Mouse (Mus musculus) limb, embryonic 11.5 days (tissue): ENCODE measurements at regions not wholly inside any gene's neighbourhood (a gene's known extent, or its start where the extent isn't known, plus 50 kb on each side); places are given as distances from the start of the nearest gene placed in this dataset.

Experiments
- ATAC-seq: fragments of 200-750 bp; cut with Nextera tagmentation; 2 replicates; pipeline ENCODE4 v1.8.0; 2017; ENCODE audit warnings: low read depth; ENCODE audit not compliant: insufficient number of reproducible peaks, low FRiP score, low TSS enrichment
- DNase-seq: peaks from one replicate; pipeline ENCODE4 v3.0.0-alpha.2; 2015; ENCODE audit warnings: low spot score
- H3K27ac ChIP-seq: fragments of 300-500 bp; sonication (generic); replicated peaks from 2 replicates; pipeline ENCODE4 v1.5.1; 2014; ENCODE audit warnings: low read depth, mild to moderate bottlenecking, low read length
- H3K27me3 ChIP-seq: fragments of 300-500 bp; sonication (generic); 2 replicates; pipeline ENCODE4 v1.6.1; 2014; ENCODE audit warnings: mild to moderate bottlenecking, low read length, mixed read lengths; ENCODE audit not compliant: control insufficient read depth, insufficient read depth
- H3K36me3 ChIP-seq: fragments of 300-500 bp; sonication (generic); 2 replicates; pipeline ENCODE4 v1.6.1; 2014; ENCODE audit warnings: mild to moderate bottlenecking, low read length, moderate library complexity, mixed read lengths; ENCODE audit not compliant: control insufficient read depth, insufficient read depth
- H3K4me1 ChIP-seq: fragments of 300-500 bp; sonication (generic); 2 replicates; pipeline ENCODE4 v1.6.1; 2014; ENCODE audit warnings: low read length, mixed read lengths; ENCODE audit not compliant: control insufficient read depth, insufficient read depth
- H3K4me2 ChIP-seq: fragments of 300-500 bp; sonication (generic); 2 replicates; pipeline ENCODE4 v1.6.1; 2014; ENCODE audit warnings: low read depth, mild to moderate bottlenecking, moderate library complexity; ENCODE audit not compliant: severe bottlenecking
- H3K4me3 ChIP-seq: fragments of 300-500 bp; sonication (generic); 2 replicates; pipeline ENCODE4 v1.5.1; 2014; ENCODE audit warnings: low read depth, low read length
- H3K9ac ChIP-seq: fragments of 300-500 bp; sonication (generic); 2 replicates; pipeline ENCODE4 v1.6.1; 2014; ENCODE audit warnings: mild to moderate bottlenecking, low read length
- H3K9me3 ChIP-seq: fragments of 300-500 bp; sonication (generic); 2 replicates; pipeline ENCODE4 v1.6.1; 2016; ENCODE audit warnings: low read length; ENCODE audit not compliant: control insufficient read depth
- WGBS: fragments of 180-500 bp; shearing (Covaris S2); extraction: QIAGEN DNeasy Blood & Tissue Kit; methylation state at CpG from one replicate; pipeline ENCODE4 v1.1.7; 2014; 5-methylcytosine and 5-hydroxymethylcytosine counted together

DNA sequence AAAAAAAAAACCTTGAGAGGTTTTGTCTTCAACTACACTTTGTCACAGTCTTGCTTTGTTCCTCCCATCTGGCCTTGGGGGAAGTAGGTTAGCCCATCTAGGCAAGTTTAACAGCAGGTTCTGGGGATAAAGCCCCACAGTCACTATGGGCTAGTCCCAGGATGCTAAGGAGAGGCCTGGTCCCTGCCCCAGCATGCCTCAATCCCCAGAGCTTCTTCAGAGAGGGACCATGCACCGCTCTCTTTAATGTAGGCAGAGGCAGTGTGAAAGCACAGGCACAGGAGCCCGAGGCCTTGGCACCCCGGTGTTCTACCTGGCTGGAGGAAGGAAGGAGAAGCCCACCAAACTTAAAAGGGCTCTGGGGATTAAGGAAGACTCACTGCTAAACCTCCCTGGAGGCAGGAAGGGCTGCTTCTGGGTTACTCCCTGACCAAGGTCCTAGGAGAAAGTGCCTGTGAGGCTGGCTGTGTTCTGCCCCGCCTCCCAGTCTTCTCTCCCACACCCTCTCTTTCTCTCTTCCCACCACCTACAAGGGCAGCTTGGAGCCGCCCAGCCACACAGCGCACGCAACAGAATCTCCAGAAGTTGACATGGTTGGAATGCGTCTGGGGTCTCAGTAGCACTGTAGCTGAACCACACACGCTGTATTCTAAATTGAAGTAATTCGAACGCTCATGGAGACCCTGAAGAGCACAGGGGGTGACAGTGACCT lies 633.5 kb downstream of the Zfp706 start:
- Histone ChIP-seq H3K4me1 (peaks cover 7% of the 10 kb centered on the region; the same call in 1 of the 2 replicates), H3K4me3 (peak overlapping the region; percentile 26), H3K9ac (no peak overlapping the region), H3K4me2 (peak overlapping the region; percentile 54), H3K36me3 (no peaks in the 10 kb centered on the region), H3K27ac (no peak overlapping the region), H3K9me3 (no peaks in the 10 kb centered on the region), H3K27me3 (no peaks in the 10 kb centered on the region)
- 7% methylated on average over 11 of the region's 11 CpGs for WGBS
- ATAC-seq (no peak), DNase-seq (peak; percentile 32)

DNA sequence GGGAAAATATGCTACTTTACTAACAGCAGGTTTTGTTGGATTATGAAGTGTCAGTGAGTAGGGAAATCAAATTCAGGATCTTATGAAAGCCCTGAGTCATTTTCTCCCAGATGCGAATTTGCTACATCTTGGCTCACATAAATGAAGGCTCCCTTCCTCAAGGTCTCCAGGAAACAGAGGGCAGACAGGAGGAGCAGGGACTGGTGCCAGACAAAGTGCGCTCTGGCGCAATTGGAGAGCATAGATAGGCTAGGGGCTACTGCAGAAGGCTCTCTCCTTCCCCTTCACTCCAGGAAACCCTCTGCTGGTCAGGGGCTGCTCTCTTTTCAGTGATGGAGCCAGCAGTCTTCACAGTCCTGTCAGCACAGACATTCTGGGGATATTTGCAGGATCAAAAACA lies 634.1 kb downstream of the Zfp706 start:
- no peak overlapping the region for H3K4me2 ChIP-seq
- peaks cover 7% of the 10 kb centered on the region; the same call in 1 of the 2 replicates for H3K4me1 ChIP-seq
- ATAC-seq (no peak), DNase-seq (no peak)
- H3K9ac ChIP-seq: no peak overlapping the region
- no peak overlapping the region for H3K27ac ChIP-seq
- H3K27me3 ChIP-seq: no peaks in the 10 kb centered on the region
- WGBS: 46% methylated on average over 3 of the region's 3 CpGs
- H3K9me3 ChIP-seq: no peaks in the 10 kb centered on the region
- no peaks in the 10 kb centered on the region for H3K36me3 ChIP-seq
- no peak overlapping the region for H3K4me3 ChIP-seq

DNA sequence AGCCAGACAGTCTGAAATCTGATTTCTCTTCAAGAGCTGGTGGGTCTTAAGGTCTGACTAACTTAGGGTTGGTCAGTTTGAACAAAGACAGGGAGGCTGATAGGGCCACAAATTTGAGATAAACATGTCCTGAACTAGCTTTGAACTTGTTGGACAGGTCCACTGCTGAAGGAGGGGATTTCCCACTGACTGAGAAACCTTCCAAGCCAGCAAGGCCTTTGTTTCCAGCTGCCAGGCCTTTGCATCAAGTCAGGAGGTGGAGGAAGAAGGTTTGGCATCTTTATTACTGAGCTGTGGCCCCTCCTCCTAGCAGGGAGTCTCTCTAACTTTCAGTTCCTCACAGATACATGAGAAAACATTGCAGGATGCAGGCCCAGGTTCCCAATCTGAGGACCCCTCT lies 636.2 kb downstream of the Zfp706 start:
- no peak for ATAC-seq
- no peak for DNase-seq
- Histone ChIP-seq H3K4me2 (no peak overlapping the region), H3K4me1 (peaks cover 7% of the 10 kb centered on the region; the same call in 1 of the 2 replicates), H3K4me3 (no peak overlapping the region), H3K9ac (no peak overlapping the region), H3K9me3 (no peaks in the 10 kb centered on the region), H3K27ac (no peak overlapping the region), H3K27me3 (no peaks in the 10 kb centered on the region), H3K36me3 (no peaks in the 10 kb centered on the region)

GRCm38 (mm10) chr15:36370906-36371305 lies 636.7 kb downstream of the Zfp706 start:
- Histone ChIP-seq H3K4me2 (no peak overlapping the region), H3K36me3 (no peaks in the 10 kb centered on the region), H3K27me3 (no peaks in the 10 kb centered on the region), H3K4me3 (no peak overlapping the region), H3K27ac (no peak overlapping the region), H3K9me3 (no peaks in the 10 kb centered on the region), H3K9ac (no peak overlapping the region), H3K4me1 (peaks cover 7% of the 10 kb centered on the region; the same call in 1 of the 2 replicates)
- WGBS: 74% methylated on average over 4 of the region's 4 CpGs
- no peak for DNase-seq
- no peak for ATAC-seq

DNA sequence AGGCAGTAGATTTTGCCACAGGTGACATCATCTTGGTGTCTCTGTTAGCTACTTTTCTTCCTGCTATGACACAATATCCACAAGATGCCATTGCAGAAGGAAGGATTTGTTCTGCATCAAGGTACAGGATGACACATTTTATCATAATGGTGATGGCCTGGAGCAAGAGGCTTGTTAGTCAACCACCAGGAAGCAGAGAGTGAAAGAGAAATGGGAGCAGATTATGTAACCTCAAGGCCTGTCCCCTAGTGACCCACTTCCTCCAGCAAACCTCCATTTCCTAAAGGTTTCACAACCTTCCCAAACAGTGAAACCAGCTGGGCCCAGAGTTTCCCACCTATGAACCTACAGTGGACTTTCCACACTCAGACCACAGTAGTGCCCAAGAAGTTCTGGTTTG lies 640.3 kb downstream of the Zfp706 start:
- no peak overlapping the region for H3K9ac ChIP-seq
- DNase-seq (no peak), ATAC-seq (no peak)
- H3K27ac ChIP-seq: no peak overlapping the region
- no peaks in the 10 kb centered on the region for H3K27me3 ChIP-seq
- no peak overlapping the region for H3K4me3 ChIP-seq
- H3K4me2 ChIP-seq: no peak overlapping the region
- H3K9me3 ChIP-seq: no peaks in the 10 kb centered on the region
- H3K36me3 ChIP-seq: no peaks in the 10 kb centered on the region
- no peaks in the 10 kb centered on the region for H3K4me1 ChIP-seq

DNA sequence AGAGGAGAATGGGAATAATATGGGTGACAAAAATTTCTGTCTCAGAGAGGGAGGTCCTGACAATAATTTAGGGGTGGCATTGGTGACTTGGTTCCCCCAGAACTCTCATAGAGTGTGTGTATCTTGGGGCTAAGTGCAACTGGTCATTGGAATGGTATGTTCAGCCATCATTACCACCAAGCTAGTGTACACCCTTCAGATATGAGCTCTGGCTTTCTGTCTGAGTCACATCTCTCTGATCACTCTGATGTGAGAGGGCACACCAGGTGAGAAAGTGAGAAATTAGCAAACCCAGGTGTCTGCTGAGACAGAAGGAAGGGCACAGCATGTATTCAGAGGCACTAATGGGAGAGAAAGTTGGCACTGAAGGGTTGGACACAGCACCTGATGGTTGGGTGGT lies 642.8 kb downstream of the Zfp706 start:
- Histone ChIP-seq H3K27ac (no peak overlapping the region), H3K9ac (no peak overlapping the region), H3K4me2 (no peak overlapping the region), H3K36me3 (no peaks in the 10 kb centered on the region), H3K4me3 (no peak overlapping the region), H3K4me1 (no peaks in the 10 kb centered on the region), H3K27me3 (no peaks in the 10 kb centered on the region), H3K9me3 (no peaks in the 10 kb centered on the region)
- ATAC-seq (no peak), DNase-seq (no peak)

DNA sequence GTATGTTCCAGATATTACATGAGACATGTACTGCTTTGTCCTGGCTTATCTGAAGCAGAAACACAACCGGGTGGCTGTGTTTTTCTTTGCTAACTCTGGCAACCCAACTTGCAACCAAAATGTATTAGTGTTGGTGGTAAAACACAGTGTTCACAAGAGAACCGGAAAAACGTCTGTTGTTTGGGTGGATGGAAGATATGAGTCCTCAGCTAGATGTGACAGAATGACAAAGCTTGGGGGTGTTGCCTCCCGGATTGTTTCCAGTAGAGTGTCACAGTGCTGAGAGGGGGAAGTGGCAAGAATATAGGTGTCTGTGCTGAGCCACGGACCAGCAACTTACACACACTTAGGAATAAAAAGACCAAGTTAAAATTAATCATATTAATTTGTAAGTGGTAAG lies 643.5 kb downstream of the Zfp706 start:
- WGBS: 81% methylated on average over 5 of the region's 5 CpGs
- no peak for DNase-seq
- no peaks in the 10 kb centered on the region for H3K36me3 ChIP-seq

GRCm38 (mm10) chr15:36362911-36363565 lies 644.5 kb downstream of the Zfp706 start:
- no peaks in the 10 kb centered on the region for H3K36me3 ChIP-seq
- H3K9me3 ChIP-seq: no peaks in the 10 kb centered on the region
- no peaks in the 10 kb centered on the region for H3K4me1 ChIP-seq
- no peak overlapping the region for H3K4me2 ChIP-seq
- H3K9ac ChIP-seq: no peak overlapping the region
- DNase-seq (no peak), ATAC-seq (no peak)
- 74% methylated on average over 4 of the region's 4 CpGs for WGBS
- H3K4me3 ChIP-seq: no peak overlapping the region
- H3K27me3 ChIP-seq: no peaks in the 10 kb centered on the region
- no peak overlapping the region for H3K27ac ChIP-seq

More for the DNA sequence above, 643.5 kb downstream of the Zfp706 start:
- Histone ChIP-seq H3K9me3 (no peaks in the 10 kb centered on the region), H3K27ac (no peak overlapping the region), H3K4me2 (no peak overlapping the region), H3K9ac (no peak overlapping the region), H3K27me3 (no peaks in the 10 kb centered on the region), H3K4me3 (no peak overlapping the region), H3K4me1 (no peaks in the 10 kb centered on the region)
- ATAC-seq: no peak
